Mouse (Mus musculus): ENCODE data around the gene Crip1. TPM values are rescaled to one million over a fixed set of nuclear protein-coding genes. Genes with fewer than 3 reads are reported as not detected.
"Not testable (repeated sequence)": the region's sequence is repeated elsewhere in the genome, so short reads cannot be mapped to it uniquely, and the experiment has no call there.

Crip1 gene
- polyA plus RNA-seq, 1 experiment = 53.9 TPM

DNA sequence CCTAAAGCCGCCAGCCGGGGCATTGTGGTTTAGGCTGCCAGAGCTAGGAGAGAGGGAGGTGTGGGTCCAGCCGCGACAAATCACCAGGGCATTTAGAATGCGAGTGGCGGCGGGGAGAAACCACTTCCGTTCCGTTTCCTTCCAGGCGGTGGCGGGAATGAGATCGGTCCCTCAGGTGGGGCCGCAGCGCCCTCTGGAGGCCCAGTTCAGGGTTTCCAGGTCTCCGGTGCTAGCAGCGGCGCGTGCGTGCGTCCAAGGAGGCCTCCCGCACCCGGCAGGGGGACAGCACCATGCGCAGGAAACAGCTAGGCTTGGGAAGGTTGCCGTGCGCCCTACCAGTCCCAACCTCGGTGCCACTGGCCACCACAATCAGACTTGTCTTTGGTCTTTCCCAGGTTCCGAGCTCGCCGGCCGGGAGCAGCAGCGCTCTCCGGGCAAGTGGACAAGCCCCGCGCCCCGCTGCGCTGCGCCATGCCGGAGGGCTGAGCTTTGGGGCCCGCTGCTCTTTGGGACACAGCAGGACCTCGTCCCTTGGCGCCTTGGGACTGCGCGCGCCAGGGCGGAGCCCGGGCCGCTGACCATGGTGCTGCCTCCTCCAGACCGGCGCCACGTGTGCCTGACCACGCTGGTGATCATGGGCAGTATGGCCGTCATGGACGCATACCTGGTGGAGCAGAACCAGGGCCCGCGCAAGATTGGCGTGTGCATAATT is 41.6 kb downstream of the Crip1 start:
- TF ChIP-seq POLR2A (IDR thresholded peaks at IDR 0.05; ENCODE audit: borderline replicate concordance, extremely low read depth, insufficient read depth, insufficient read length, poor library complexity, severe bottlenecking) (peak; percentile 15; the same call in 1 of the 2 replicates), CTCF (IDR thresholded peaks at IDR 0.05; ENCODE audit: borderline replicate concordance, extremely low read depth, insufficient read depth, insufficient read length) (peak; percentile 94)
- DNase-seq (ENCODE audit: low read depth) = peak; percentile 92

- TF ChIP-seq CTCF (IDR thresholded peaks at IDR 0.05; ENCODE audit: borderline replicate concordance, extremely low read depth, insufficient read depth, insufficient read length) (no peak), POLR2A (IDR thresholded peaks at IDR 0.05; ENCODE audit: borderline replicate concordance, extremely low read depth, insufficient read depth, insufficient read length, poor library complexity, severe bottlenecking) (no peak)
- no peak for DNase-seq (ENCODE audit: low read depth)
Observed at GRCm38 (mm10) chr12:113188349-113189055, 42.4 kb downstream of the Crip1 start.

DNA sequence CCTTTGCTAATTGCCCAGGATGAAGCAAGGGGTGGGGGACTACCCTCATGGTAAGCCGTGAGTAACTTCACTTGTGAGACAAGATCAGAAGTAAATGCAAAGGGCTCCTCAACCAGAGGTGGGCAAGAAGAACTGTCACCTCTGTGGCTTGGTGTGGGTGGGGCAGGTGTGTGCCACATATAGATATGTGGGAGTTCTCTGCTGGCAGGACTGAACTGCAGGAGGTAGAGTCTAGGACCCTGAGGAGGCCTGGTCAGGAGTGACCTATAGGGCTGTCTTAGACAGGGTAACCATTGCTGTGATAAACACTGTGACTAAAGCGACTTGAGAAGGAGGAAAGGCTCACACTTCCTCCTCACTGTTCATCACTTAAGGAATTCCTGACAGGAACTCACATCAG is 47.3 kb downstream of the Crip1 start:
- DNase-seq (ENCODE audit: low read depth) = no peak

GRCm38 (mm10) chr12:113199132-113199531 is 53.0 kb downstream of the Crip1 start:
- DNase-seq (ENCODE audit: low read depth) = not testable (repeated sequence)

More for the DNA sequence above, 47.3 kb downstream of the Crip1 start:
- TF ChIP-seq POLR2A (IDR thresholded peaks at IDR 0.05; ENCODE audit: borderline replicate concordance, extremely low read depth, insufficient read depth, insufficient read length, poor library complexity, severe bottlenecking) (no peak), CTCF (IDR thresholded peaks at IDR 0.05; ENCODE audit: borderline replicate concordance, extremely low read depth, insufficient read depth, insufficient read length) (no peak)

GRCm38 (mm10) chr12:113201301-113201700 is 55.2 kb downstream of the Crip1 start:
- DNase-seq (ENCODE audit: low read depth) = no peak
- no peak for TF ChIP-seq CTCF (IDR thresholded peaks at IDR 0.05; ENCODE audit: borderline replicate concordance, extremely low read depth, insufficient read depth, insufficient read length)
- no peak for TF ChIP-seq POLR2A (IDR thresholded peaks at IDR 0.05; ENCODE audit: borderline replicate concordance, extremely low read depth, insufficient read depth, insufficient read length, poor library complexity, severe bottlenecking)

DNA sequence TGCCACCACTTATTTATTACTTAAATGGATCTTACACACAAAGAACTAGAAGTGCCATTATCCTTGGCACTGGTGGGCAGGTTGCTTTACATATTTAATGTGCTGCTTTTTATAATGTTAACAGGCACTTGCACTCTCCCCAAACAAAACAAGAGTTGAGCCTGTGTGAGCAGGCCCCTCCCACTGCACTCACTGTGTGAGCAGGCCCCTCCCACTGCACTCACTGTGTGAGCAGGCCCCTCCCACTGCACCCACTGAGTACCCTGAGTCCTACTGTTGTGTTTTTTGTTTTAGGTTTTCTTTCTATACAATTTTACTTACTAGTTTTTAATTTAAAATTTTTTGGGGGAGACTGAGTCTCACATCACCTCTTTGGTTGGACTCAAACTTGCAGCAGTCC is 55.9 kb downstream of the Crip1 start:
- TF ChIP-seq CTCF (IDR thresholded peaks at IDR 0.05; ENCODE audit: borderline replicate concordance, extremely low read depth, insufficient read depth, insufficient read length) (no peak), POLR2A (IDR thresholded peaks at IDR 0.05; ENCODE audit: borderline replicate concordance, extremely low read depth, insufficient read depth, insufficient read length, poor library complexity, severe bottlenecking) (no peak)
- no peak for DNase-seq (ENCODE audit: low read depth)

Other genes starting within 250 kb of the Crip1 start
- gene Jag2, start 216.5 kb upstream of the Crip1 start, polyA plus RNA-seq (2012; rRNA removed) = 46.1 and 74.7 TPM in 2 replicates
- 34.9 and 47.3 TPM in 2 replicates for gene Nudt14, start 204.2 kb upstream of the Crip1 start, polyA plus RNA-seq (2012; rRNA removed)
- gene Btbd6, start 169.8 kb upstream of the Crip1 start, polyA plus RNA-seq (2012; rRNA removed) = 61.4 and 61.7 TPM in 2 replicates
- gene Brf1, start 145.6 kb upstream of the Crip1 start, polyA plus RNA-seq (2012; rRNA removed) = 63.9 and 67.1 TPM in 2 replicates
- 81.8 and 109 TPM in 2 replicates for gene Pacs2, start 131.8 kb upstream of the Crip1 start, polyA plus RNA-seq (2012; rRNA removed)
- gene Tex22, start 71.8 kb upstream of the Crip1 start, polyA plus RNA-seq (2012; rRNA removed) = 0.14 and 0.34 TPM in 2 replicates
- 124 and 134 TPM in 2 replicates for gene Mta1, start 48.0 kb upstream of the Crip1 start, polyA plus RNA-seq (2012; rRNA removed)
- 303 and 373 TPM in 2 replicates for gene Crip2, start 6.1 kb upstream of the Crip1 start, polyA plus RNA-seq (2012; rRNA removed)
- 12.9 and 18.0 TPM in 2 replicates for gene Tedc1, start 10.1 kb downstream of the Crip1 start, polyA plus RNA-seq (2012; rRNA removed)
- 66.9 and 78.8 TPM in 2 replicates for gene Tmem121, start 39.6 kb downstream of the Crip1 start, polyA plus RNA-seq (2012; rRNA removed)

Data from brain, embryonic 14.5 days (tissue).